ENCODE assay signal across 8 mouse cellular contexts in genomic region chr17:56255863-56256238, GRCm38 (mm10). TPM values are rescaled to one million over a fixed set of nuclear protein-coding genes. Genes with fewer than 3 reads are reported as not detected.
DNase-seq lines count a peak whose midpoint lies in the region; ATAC-seq lines count a peak whose summit lies in the region.

No protein-coding gene starts in this region.

- peak overlapping the region; percentile 79 for H3K4me3 ChIP-seq in hindbrain, embryonic 12.5 days

- ATAC-seq in hindbrain, embryonic 12.5 days (ENCODE audit: low FRiP score) = peak; percentile 93

- peak overlapping the region; percentile 85 for H3K27ac ChIP-seq in hindbrain, embryonic 12.5 days

- peaks cover 29% of the 10 kb centered on the region for H3K36me3 ChIP-seq in hindbrain, embryonic 12.5 days

- peaks cover 41% of the 10 kb centered on the region for H3K4me1 ChIP-seq in hindbrain, embryonic 12.5 days

- peak; percentile 100 for DNase-seq in NIH3T3 (ENCODE audit: low read depth)
- DNase-seq in cerebellum, postnatal 10 days = peak; percentile 100
- DNase-seq in frontal cortex, postnatal 10 days (ENCODE audit: low spot score in 2 of 2) = peak; percentile 97 to 99
- DNase-seq in layer of hippocampus, postnatal 14 days (ENCODE audit: low spot score in 2 of 2) = peak; percentile 99 to 100
- DNase-seq in lung, postnatal 14 days = peak; percentile 100
- peak; percentile 98 for DNase-seq in retina, adult 2 months (ENCODE audit: low read depth, low spot score)
- peak; percentile 97 for DNase-seq in thymus, postnatal 36 days

- H3K9me3 ChIP-seq in hindbrain, embryonic 12.5 days (replicated peaks) = no peaks in the 10 kb centered on the region

- peak overlapping the region; percentile 61 for H3K4me2 ChIP-seq in hindbrain, embryonic 12.5 days (replicated peaks)

- WGBS in hindbrain, embryonic 12.5 days = under 1% methylated on average over 32 of the region's 32 CpGs

- H3K27me3 ChIP-seq in hindbrain, embryonic 12.5 days = 0 out of 2 replicates have a peak, but pooled peaks cover 3% of the 10 kb centered on the region

- peak overlapping the region; percentile 54 for H3K9ac ChIP-seq in hindbrain, embryonic 12.5 days

RNA-seq across cellular contexts. Expression of gene Fem1a, which starts 0.8 kb away (rescaled TPM):
- polyA plus RNA-seq in hindbrain, embryonic 12.5 days (2016; fragmentation: Nextera tagmentation; extraction: Ambion mirVana) = 19.5 and 19.8 TPM in 2 replicates
- total RNA-seq in layer of hippocampus, postnatal 14 days (2021) = 10 to 100 TPM; 41.6 to 44.7 TPM

RNA-seq across cellular contexts. Expression of gene Ticam1, which starts 20.7 kb away (rescaled TPM):
- polyA plus RNA-seq in hindbrain, embryonic 12.5 days (2016; fragmentation: Nextera tagmentation; extraction: Ambion mirVana) = 2.3 and 2.5 TPM in 2 replicates
- total RNA-seq in layer of hippocampus, postnatal 14 days (2021) = 1 to 10 TPM; 6.2 to 7.4 TPM

RNA-seq across cellular contexts. Expression of gene Plin3, which starts 36.8 kb away (rescaled TPM):
- polyA plus RNA-seq in hindbrain, embryonic 12.5 days (2016; fragmentation: Nextera tagmentation; extraction: Ambion mirVana) = 37.1 and 37.2 TPM in 2 replicates
- 1 to 10 TPM; 5.1 to 9.1 TPM for total RNA-seq in layer of hippocampus, postnatal 14 days (2021)

RNA-seq across cellular contexts. Expression of gene Dpp9, which starts 37.1 kb away (rescaled TPM):
- 38.7 and 39.2 TPM in 2 replicates for polyA plus RNA-seq in hindbrain, embryonic 12.5 days (2016; fragmentation: Nextera tagmentation; extraction: Ambion mirVana)
- 10 to 100 TPM; 49.4 to 52.4 TPM for total RNA-seq in layer of hippocampus, postnatal 14 days (2021)

RNA-seq across cellular contexts. Expression of gene Arrdc5, which starts 44.2 kb away (rescaled TPM):
- polyA plus RNA-seq in hindbrain, embryonic 12.5 days (2016; fragmentation: Nextera tagmentation; extraction: Ambion mirVana) = not detected in 2 replicates
- total RNA-seq in layer of hippocampus, postnatal 14 days (2021) = not detected

Comparison
In these comparisons a context has a peak if more than half of its experiments do, and no peak if none do; other contexts are left out.
1. Peak in every context shown above with its lines: DNase-seq, ATAC-seq, H3K4me3 ChIP-seq and H3K27ac ChIP-seq.